Mouse (Mus musculus) brain, embryonic 14.5 days (tissue): ENCODE results near the gene Pkd1l2. TPM values are rescaled to one million over a fixed set of nuclear protein-coding genes. Genes with fewer than 3 reads are reported as not detected.

Source experiments
- DNase-seq: peaks from one replicate; pipeline ENCODE4 v3.0.0-alpha.2; 2011; ENCODE audit warnings: low read depth
- CTCF ChIP-seq: fragments of 200-500 bp; IDR thresholded peaks from 2 replicates; pipeline ENCODE4 v1.5.1; 2012; ENCODE audit warnings: inconsistent platforms, mild to moderate bottlenecking, moderate library complexity, borderline replicate concordance; ENCODE audit not compliant: insufficient read depth, insufficient read length; ENCODE audit errors: extremely low read depth
- POLR2A ChIP-seq: fragments of 200-500 bp; IDR thresholded peaks from 2 replicates; pipeline ENCODE4 v1.6.1; 2012; ENCODE audit warnings: mild to moderate bottlenecking, inconsistent platforms, borderline replicate concordance; ENCODE audit not compliant: poor library complexity, insufficient read depth, insufficient read length, severe bottlenecking; ENCODE audit errors: extremely low read depth
- polyA plus RNA-seq: library from polyadenylated mRNA; depleted of rRNA; stranded (reverse); fragments of >200 nt; gene quantifications from 2 replicates; pipeline ENCODE4 v1.2.3, GENCODE M21; 2012; rRNA removed

Pkd1l2 gene
- polyA plus RNA-seq = 0.01 TPM in 2 replicates

- no peak for DNase-seq
- TF ChIP-seq POLR2A (no peak), CTCF (no peak)
Observed at GRCm38 (mm10) chr8:117082399-117082872, at the start of gene Pkd1l2. Gene Pkd1l2 (minus strand): TSS chr8:117082449.

DNA sequence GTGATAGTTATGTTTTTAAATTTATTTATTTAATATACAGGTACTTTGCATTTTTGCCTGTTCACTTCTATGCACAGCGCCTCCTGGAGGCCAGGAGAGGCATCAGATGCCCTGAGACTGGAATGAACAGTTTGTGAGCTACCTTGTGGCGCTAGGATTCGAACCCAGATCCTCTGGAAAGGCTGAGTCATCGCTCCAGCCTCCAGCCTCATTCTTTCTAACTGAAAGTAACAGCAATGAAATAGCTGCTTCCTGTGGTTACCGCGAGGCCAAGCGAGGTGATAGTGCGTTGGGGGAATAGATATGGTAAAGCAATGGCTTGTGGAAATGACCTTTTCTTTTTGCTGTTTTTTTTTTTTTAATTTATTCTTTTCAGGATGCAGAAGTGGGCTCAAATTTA lies 44.8 kb upstream of the Pkd1l2 start:
- TF ChIP-seq CTCF (no peak), POLR2A (no peak)
- DNase-seq = no peak

GRCm38 (mm10) chr8:117126411-117126810 lies 44.2 kb upstream of the Pkd1l2 start:
- TF ChIP-seq CTCF (no peak), POLR2A (no peak)
- DNase-seq = no peak

- TF ChIP-seq POLR2A (no peak), CTCF (no peak)
- no peak for DNase-seq
Observed at GRCm38 (mm10) chr8:117125854-117126253, 43.6 kb upstream of the Pkd1l2 start.

- TF ChIP-seq POLR2A = no peak
- DNase-seq = no peak
Observed at GRCm38 (mm10) chr8:117123850-117124633, 41.8 kb upstream of the Pkd1l2 start.

DNA sequence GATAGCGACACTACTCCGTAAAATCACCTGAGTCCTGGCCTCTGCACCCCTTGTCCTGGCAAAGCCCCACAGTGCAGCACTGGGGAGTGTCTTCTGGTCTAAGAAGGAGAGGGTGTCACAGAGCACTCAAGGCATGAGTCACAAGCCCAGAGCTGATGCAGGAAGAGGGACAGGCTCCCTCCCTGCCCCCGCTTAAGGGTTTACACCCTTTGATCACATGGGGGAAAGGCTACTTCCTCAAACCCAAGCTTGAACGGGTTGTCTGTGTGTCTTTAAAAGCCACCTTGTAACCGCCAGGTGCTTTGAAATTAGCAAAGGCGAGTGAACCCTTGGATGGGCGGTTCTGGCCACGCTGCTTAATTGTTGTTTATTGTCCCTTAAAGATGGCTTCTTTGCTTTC lies 39.0 kb upstream of the Pkd1l2 start:
- TF ChIP-seq POLR2A (no peak), CTCF (no peak)
- no peak for DNase-seq

DNA sequence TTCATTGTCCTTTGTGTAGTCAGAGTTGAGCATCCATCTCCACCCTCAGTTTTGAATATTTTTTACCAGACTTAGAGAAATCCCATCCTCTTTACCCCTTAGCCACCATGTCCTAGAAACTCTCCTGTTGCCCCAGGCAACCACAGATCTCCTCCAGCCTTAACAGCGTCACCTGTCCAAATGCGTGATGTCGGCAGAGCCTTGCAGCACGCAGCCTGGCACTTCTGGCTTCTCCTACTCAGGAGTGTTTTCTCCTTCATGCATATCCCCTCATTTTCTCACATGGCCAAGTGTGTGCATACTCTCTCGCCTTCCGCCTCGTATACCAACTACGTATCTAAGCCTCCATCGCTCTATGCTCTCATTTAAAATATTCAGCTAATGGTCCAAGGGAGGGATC lies 36.2 kb upstream of the Pkd1l2 start:
- DNase-seq = no peak
- TF ChIP-seq POLR2A (no peak), CTCF (no peak)

DNA sequence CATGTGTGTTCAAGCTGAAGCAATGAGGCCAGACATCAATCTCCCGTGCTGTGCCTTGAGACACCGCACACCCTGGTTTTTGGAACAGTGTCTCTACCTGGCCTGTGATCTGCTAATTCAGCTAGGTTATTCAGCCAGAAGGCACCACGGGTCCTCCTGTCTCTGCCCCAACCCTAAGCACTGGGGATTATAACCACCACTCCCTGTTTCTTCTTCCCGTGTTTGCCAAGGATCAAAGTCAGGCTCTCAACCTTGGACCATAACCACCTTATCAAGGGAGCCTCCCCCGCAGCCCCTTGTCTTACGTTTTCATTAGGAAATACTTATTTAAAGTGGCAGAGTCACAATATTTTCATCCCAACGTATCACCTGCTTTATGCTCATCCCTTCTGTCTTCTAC lies 34.3 kb upstream of the Pkd1l2 start:
- DNase-seq = no peak
- TF ChIP-seq CTCF = no peak
- TF ChIP-seq POLR2A = no peak

DNA sequence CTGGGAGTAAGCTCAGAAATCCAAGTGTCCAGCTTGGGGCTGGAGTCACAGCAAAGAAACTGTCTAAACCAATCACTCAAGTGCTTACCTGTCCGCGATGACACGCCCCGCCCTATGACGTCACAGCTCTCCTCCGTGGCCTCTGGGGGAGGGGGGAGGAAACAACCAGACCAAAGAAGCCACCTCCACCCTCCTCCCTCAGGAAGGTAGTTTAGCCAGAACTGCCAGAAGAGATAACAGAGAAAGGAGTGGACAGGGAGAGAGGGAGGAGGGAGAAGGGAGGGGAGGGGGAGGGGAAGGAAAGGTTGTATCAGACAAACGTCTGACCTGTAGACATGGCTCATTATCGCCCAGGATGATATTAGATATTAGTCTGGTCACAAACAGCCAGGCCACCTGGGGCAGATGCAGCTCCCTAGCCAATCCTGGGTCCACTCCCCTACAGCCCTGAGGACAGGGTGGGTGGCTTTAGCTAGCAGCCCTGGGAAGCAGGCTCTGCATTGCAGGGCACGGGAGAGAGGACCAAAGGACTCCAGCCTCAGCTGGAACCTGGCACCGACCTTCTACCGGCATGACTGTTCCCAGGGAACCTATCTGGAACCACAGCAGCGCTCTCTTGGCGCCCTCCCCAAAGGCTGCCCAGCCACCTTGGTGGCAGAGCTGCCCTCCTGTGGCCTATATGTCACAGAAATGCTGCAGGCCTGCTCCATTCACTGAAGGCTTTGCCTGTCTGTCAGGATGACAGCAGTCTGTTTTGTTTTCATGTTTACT lies 33.6 kb upstream of the Pkd1l2 start:
- DNase-seq = peak; percentile 7
- TF ChIP-seq POLR2A = no peak
- no peak for TF ChIP-seq CTCF

DNA sequence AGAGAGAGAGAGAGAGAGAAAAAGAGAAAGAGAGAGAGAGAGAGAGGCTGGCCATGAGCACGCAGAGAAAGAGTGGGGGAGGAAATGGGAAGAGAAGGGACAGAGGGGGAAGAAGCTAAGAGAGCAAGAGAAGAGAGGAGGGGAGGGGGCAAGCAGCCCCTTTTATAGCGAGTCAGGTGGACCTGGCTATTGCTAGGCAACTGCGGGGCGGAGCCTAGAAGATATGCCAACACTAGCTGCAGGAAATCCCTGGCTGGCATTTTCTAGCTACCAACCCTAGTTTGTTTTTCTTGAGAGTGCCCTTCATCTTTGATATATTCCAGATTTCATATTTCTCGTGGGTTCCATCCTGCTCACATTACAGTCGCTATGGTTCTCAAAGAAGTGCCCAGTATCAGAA lies 32.8 kb upstream of the Pkd1l2 start:
- TF ChIP-seq POLR2A (no peak), CTCF (no peak)

DNA sequence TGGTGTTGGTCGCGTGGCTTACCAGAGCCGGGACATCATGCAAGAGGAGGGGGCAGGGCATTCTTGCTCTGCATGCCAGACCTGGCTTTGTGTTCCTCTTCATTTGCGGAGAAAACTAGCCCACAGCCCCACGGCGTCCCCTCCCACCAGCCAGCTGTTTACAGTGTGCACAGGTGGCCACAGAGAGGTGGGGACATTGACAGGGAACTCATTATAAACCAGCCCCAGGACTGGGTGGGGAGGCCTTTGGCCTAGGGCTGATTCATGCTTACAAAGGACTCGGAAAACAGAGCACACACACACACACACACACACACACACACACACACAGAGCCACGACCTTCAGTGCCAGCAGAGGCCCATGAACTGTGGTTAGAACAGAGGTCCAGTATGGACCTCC lies 30.0 kb upstream of the Pkd1l2 start:
- no peak for DNase-seq
- no peak for TF ChIP-seq POLR2A
- no peak for TF ChIP-seq CTCF

More for the DNA sequence above, 32.8 kb upstream of the Pkd1l2 start:
- peak; percentile 51 for DNase-seq
